In genomic region chr19:19110793-19111427, GRCm38 (mm10) we compare ENCODE assay signal across 8 mouse cellular contexts. TPM values are rescaled to one million over a fixed set of nuclear protein-coding genes. Genes with fewer than 3 reads are reported as not detected.
A peak's percentile ranks its signal among the peaks of the same experiment; 100 is the strongest.
DNase-seq lines count a peak whose midpoint lies in the region; ATAC-seq and TF ChIP-seq lines count a peak whose summit lies in the region.

Gene Rorb (minus strand): TSS chr19:19111196.

- no peak within 1 kb of the TSS for H3K27ac ChIP-seq in ES-Bruce4 (ENCODE audit: insufficient read depth, low read length)
- peak within 1 kb of the TSS; percentile 77 for H3K27ac ChIP-seq in forebrain, embryonic 15.5 days (replicated peaks)
- no peak within 1 kb of the TSS for H3K27ac ChIP-seq in liver, embryonic 14.5 days
- peak within 1 kb of the TSS; percentile 46 for H3K27ac ChIP-seq in neural tube, embryonic 14.5 days (ENCODE audit: low read depth, low read length)

- H3K27me3 ChIP-seq in ES-Bruce4 (ENCODE audit: control insufficient read depth, insufficient read depth, low read length, poor library complexity, severe bottlenecking), result peaks cover 7% of the 10 kb centered on the region
- 0 out of 2 replicates have a peak, but pooled peaks cover 7% of the 10 kb centered on the region for H3K27me3 ChIP-seq in forebrain, embryonic 15.5 days
- peaks cover 24% of the 10 kb centered on the region for H3K27me3 ChIP-seq in liver, embryonic 14.5 days (ENCODE audit: control insufficient read depth, insufficient read depth, low read length)
- H3K27me3 ChIP-seq in neural tube, embryonic 14.5 days (ENCODE audit: control insufficient read depth, insufficient read depth, low read length), result no peaks in the 10 kb centered on the region; the same call in 1 of the 2 replicates

- peak; percentile 38 for DNase-seq in cerebellum, adult 11 months
- peak; percentile 80 to 84 for DNase-seq in heart, postnatal 14 days
- peak; percentile 87 to 92 for DNase-seq in kidney, postnatal 4 days
- DNase-seq in liver, embryonic 14.5 days (ENCODE audit: low read depth in 3 of 3, low spot score in 3 of 3), result peak; percentile 27 to 28 (median 28)
- DNase-seq in thymus, postnatal 36 days, result peak; percentile 17 to 31

- peak within 1 kb of the TSS; percentile 34; the same call in 1 of the 2 replicates for H3K9ac ChIP-seq in ES-Bruce4 (ENCODE audit: low read depth, poor library complexity, severe bottlenecking)
- peak within 1 kb of the TSS; percentile 70 for H3K9ac ChIP-seq in forebrain, embryonic 15.5 days (replicated peaks)
- no peak within 1 kb of the TSS for H3K9ac ChIP-seq in liver, embryonic 14.5 days (replicated peaks)
- peak within 1 kb of the TSS; percentile 46 for H3K9ac ChIP-seq in neural tube, embryonic 14.5 days (replicated peaks; ENCODE audit: low read depth, low read length)

- no peak for TF ChIP-seq EP300 in ES-Bruce4 (IDR thresholded peaks at IDR 0.05; ENCODE audit: insufficient read depth, low read depth, low read length)
- no peak for TF ChIP-seq EP300 in liver, embryonic 14.5 days (IDR thresholded peaks at IDR 0.05; ENCODE audit: low read depth)

- WGBS in forebrain, embryonic 15.5 days, result under 1% methylated on average over 25 of the region's 25 CpGs
- WGBS in liver, embryonic 14.5 days (ENCODE audit: insufficient replicate concordance), result under 1% methylated on average over 25 of the region's 25 CpGs
- under 1% methylated on average over 25 of the region's 25 CpGs for WGBS in neural tube, embryonic 14.5 days

- H3K9me3 ChIP-seq in ES-Bruce4 (replicated peaks; ENCODE audit: control insufficient read depth, insufficient read depth, low read length, poor library complexity, severe bottlenecking), result no peaks in the 10 kb centered on the region; the same call in 1 of the 2 replicates
- no peaks in the 10 kb centered on the region for H3K9me3 ChIP-seq in forebrain, embryonic 15.5 days
- no peaks in the 10 kb centered on the region for H3K9me3 ChIP-seq in liver, embryonic 14.5 days (ENCODE audit: control insufficient read depth, low read length)
- no peaks in the 10 kb centered on the region for H3K9me3 ChIP-seq in neural tube, embryonic 14.5 days (ENCODE audit: control insufficient read depth, low read length)

- intact Hi-C loops in heart, postnatal 14 days (cut with DNase I), result no loop called here

- no peak for TF ChIP-seq CTCF in ES-Bruce4 (IDR thresholded peaks at IDR 0.05; ENCODE audit: low read depth, low read length)
- no peak for TF ChIP-seq CTCF in liver, embryonic 14.5 days (IDR thresholded peaks at IDR 0.05; ENCODE audit: low read depth)

- peak within 1 kb of the TSS; percentile 96 for H3K4me2 ChIP-seq in forebrain, embryonic 15.5 days (replicated peaks)
- peak within 1 kb of the TSS; percentile 65 for H3K4me2 ChIP-seq in liver, embryonic 14.5 days (ENCODE audit: low read depth)
- H3K4me2 ChIP-seq in neural tube, embryonic 14.5 days (ENCODE audit: low read depth, low read length), result peak within 1 kb of the TSS; percentile 95

- peak within 1 kb of the TSS; percentile 75 for H3K4me3 ChIP-seq in ES-Bruce4 (ENCODE audit: low read depth, low read length)
- peak within 1 kb of the TSS; percentile 73 for H3K4me3 ChIP-seq in forebrain, embryonic 15.5 days
- peak within 1 kb of the TSS; percentile 22 to 51 for H3K4me3 ChIP-seq in liver, embryonic 14.5 days (ENCODE audit: insufficient read depth in 1 of 2, low read depth in 2 of 2, low read length in 2 of 2)
- H3K4me3 ChIP-seq in neural tube, embryonic 14.5 days (ENCODE audit: low read depth, low read length), result peak within 1 kb of the TSS; percentile 48

- H3K36me3 ChIP-seq in ES-Bruce4 (ENCODE audit: control insufficient read depth, insufficient read depth, low read length, poor library complexity, severe bottlenecking), result no peaks in the 10 kb centered on the region
- no peaks in the 10 kb centered on the region for H3K36me3 ChIP-seq in forebrain, embryonic 15.5 days
- H3K36me3 ChIP-seq in liver, embryonic 14.5 days (replicated peaks; ENCODE audit: control insufficient read depth, insufficient read depth, low read depth), result no peaks in the 10 kb centered on the region
- H3K36me3 ChIP-seq in neural tube, embryonic 14.5 days (ENCODE audit: control insufficient read depth, insufficient read depth, low read length), result no peaks in the 10 kb centered on the region

- TF ChIP-seq POLR2A in ES-Bruce4 (IDR thresholded peaks at IDR 0.05; ENCODE audit: insufficient read depth, low read length), result no peak

- no peaks in the 10 kb centered on the region for H3K4me1 ChIP-seq in ES-Bruce4 (ENCODE audit: control insufficient read depth, insufficient read depth, low read length)
- H3K4me1 ChIP-seq in forebrain, embryonic 15.5 days, result peaks cover 29% of the 10 kb centered on the region
- H3K4me1 ChIP-seq in liver, embryonic 14.5 days (replicated peaks; ENCODE audit: control insufficient read depth in 2 of 2, insufficient read depth in 2 of 2, low read length in 1 of 2), result no peaks in the 10 kb centered on the region; a peak in 1 of 4 replicates
- H3K4me1 ChIP-seq in neural tube, embryonic 14.5 days (ENCODE audit: control insufficient read depth, insufficient read depth, low read length), result 0 out of 2 replicates have a peak, but pooled peaks cover 8% of the 10 kb centered on the region

- ATAC-seq in forebrain, embryonic 15.5 days (replicated peaks), result peak; percentile 97
- peak; percentile 85 for ATAC-seq in liver, embryonic 14.5 days (ENCODE audit: insufficient read depth)
- ATAC-seq in neural tube, embryonic 14.5 days (ENCODE audit: low read depth), result peak; percentile 98

RNA-seq across cellular contexts. Expression of gene Rorb, which starts in this region (rescaled TPM):
- 0.09 TPM in 1 of 2 replicates, not detected in the other for polyA plus RNA-seq in ES-Bruce4 (2011; ENCODE audit: insufficient read depth, insufficient read length, low read depth, missing spikeins)
- 16.0 and 20.1 TPM in 2 replicates for polyA plus RNA-seq in forebrain, embryonic 15.5 days (2015; fragmentation: Nextera tagmentation; extraction: Ambion mirVana)
- total RNA-seq in heart, postnatal 14 days (2021), result under 1 TPM; 0.22 to 0.31 TPM
- polyA plus RNA-seq in liver, embryonic 14.5 days (2012; rRNA removed), result under 0.01 TPM in 1 of 2 replicates, not detected in the other
- polyA plus RNA-seq in liver, embryonic 14.5 days (2014; fragmentation: Nextera tagmentation; extraction: Ambion mirVana), result not detected in 2 replicates
- 21.9 and 22.7 TPM in 2 replicates for polyA plus RNA-seq in neural tube, embryonic 14.5 days (2014; fragmentation: Nextera tagmentation; extraction: Ambion mirVana)

Comparison
In these comparisons a context has a peak if more than half of its experiments do, and no peak if none do; other contexts are left out.
1. RNA of gene Rorb (polyA plus RNA-seq): 21.9 to 22.7 TPM in neural tube, embryonic 14.5 days and 16.0 to 20.1 TPM in forebrain, embryonic 15.5 days; 0.09 TPM in ES-Bruce4 and under 0.01 TPM in liver, embryonic 14.5 days; every median in the first group is over 10 times any median in the second.
2. Peak in DNase-seq in heart, postnatal 14 days; RNA of the gene not detected or under 1 TPM.
3. Peak in DNase-seq, ATAC-seq, H3K4me3 ChIP-seq and H3K4me2 ChIP-seq in liver, embryonic 14.5 days; RNA of the gene not detected or under 1 TPM.
4. H3K27ac ChIP-seq: peak in forebrain, embryonic 15.5 days (single experiment) and neural tube, embryonic 14.5 days (single experiment); none in ES-Bruce4 (single experiment) and liver, embryonic 14.5 days (single experiment).
5. DNase-seq: peak in every context shown above with its lines; median percentile 90 in kidney, postnatal 4 days; 82 in heart, postnatal 14 days; 38 in cerebellum, adult 11 months; 28 in liver, embryonic 14.5 days; 24 in thymus, postnatal 36 days.
6. Peak in every context shown above with its lines, with median percentiles within 50 percentile points of each other: H3K4me3 ChIP-seq, ATAC-seq and H3K4me2 ChIP-seq.